Mouse (Mus musculus): Measurements from ENCODE around the gene Lamb3. TPM values are rescaled to one million over a fixed set of nuclear protein-coding genes. Genes with fewer than 3 reads are reported as not detected.

Gene Lamb3
- total and polyA plus RNA-seq, 3 experiments: 10.1 to 14.6 (median 12.3) TPM

GRCm38 (mm10) chr1:193201383-193201778, 6.1 kb upstream of the Lamb3 start, which contains the start of gene Traf3ip3 (continued):
- TF ChIP-seq MEF2A (IDR thresholded peaks at IDR 0.05; ENCODE audit: borderline replicate concordance, low read depth, low read length) (peak; percentile 69), NRF1 (IDR thresholded peaks at IDR 0.05; ENCODE audit: low read depth, low read length) (no peak), CHD2 (IDR thresholded peaks at IDR 0.05; ENCODE audit: low read length) (peak; percentile 63), MAFK (IDR thresholded peaks at IDR 0.05; ENCODE audit: insufficient replicate concordance, low read length) (no peak; the same call in 1 of the 2 replicates), KAT2A (IDR thresholded peaks at IDR 0.05; ENCODE audit: insufficient replicate concordance, low read length) (0 out of 2 replicates have a peak, but pooled peaks have one; percentile 49), UBTF (IDR thresholded peaks at IDR 0.05; ENCODE audit: low read depth, low read length) (peak; percentile 32; the same call in 1 of the 2 replicates), MXI1 (IDR thresholded peaks at IDR 0.05; ENCODE audit: low read depth, low read length) (peak; percentile 77), ETS1 (conservative IDR thresholded peaks at IDR 0.05; ENCODE audit: low read depth, low read length) (peak; percentile 54), TBP (conservative IDR thresholded peaks at IDR 0.05; ENCODE audit: low read depth, low read length) (peak; percentile 93)

GRCm38 (mm10) chr1:193203821-193204220, 3.7 kb upstream of the Lamb3 start:
- no peaks in the 10 kb centered on the region for H3K27me3 ChIP-seq (replicated peaks)
- dilution Hi-C loops (cut with MboI; ENCODE audit: extremely low pct_ligation_motif_present, extremely low pct_unique_long_range_greater_than_20kb, low sequenced_read_pairs): no loop called here
- H3K4me2 ChIP-seq (ENCODE audit: insufficient read depth, low read depth, poor library complexity, severe bottlenecking): no peak overlapping the region
- no peak for DNase-seq (ENCODE audit: extremely low read depth)
- peaks cover 9 to 22% of the 10 kb centered on the region in 2 experiments; a peak in 3 of 4 replicates for H3K4me1 ChIP-seq (ENCODE audit: control insufficient read depth in 1 of 2, insufficient read depth in 2 of 2)
- in situ Hi-C loops (cut with MboI; ENCODE audit: low pct_ligation_motif_present, low pct_unique_long_range_greater_than_20kb, low sequenced_read_pairs): loop anchor here (10.0 kb wide), 1 partner anchor 199 kb away; no protein-coding TSS in a partner anchor
- H3K4me3 ChIP-seq (replicated peaks in 1 of 3; ENCODE audit: low read depth in 2 of 3, low read length in 2 of 3, poor library complexity in 1 of 3): no peak overlapping the region
- TF ChIP-seq RCOR1 (conservative IDR thresholded peaks at IDR 0.05; ENCODE audit: low read depth, low read length): no peak
- no peak for TF ChIP-seq MYC (IDR thresholded peaks at IDR 0.05; ENCODE audit: low read depth, low read length)
- TF ChIP-seq ETS1 (conservative IDR thresholded peaks at IDR 0.05; ENCODE audit: low read depth, low read length): no peak
- TF ChIP-seq SMC3 (IDR thresholded peaks at IDR 0.05; ENCODE audit: low read depth, low read length): no peak
- TF ChIP-seq NELFE (IDR thresholded peaks at IDR 0.05; ENCODE audit: low read depth, low read length): no peak
- TF ChIP-seq HCFC1 (IDR thresholded peaks at IDR 0.05; ENCODE audit: low read depth, low read length): no peak
- H3K79me2 ChIP-seq (replicated peaks; ENCODE audit: control insufficient read depth, extremely low read depth, insufficient read depth, poor library complexity, severe bottlenecking): peaks cover 30% of the 10 kb centered on the region
- no peak overlapping the region for H3K9ac ChIP-seq (ENCODE audit: insufficient read depth, low read depth)
- peaks cover 5% of the 10 kb centered on the region for H3K9me3 ChIP-seq (replicated peaks; ENCODE audit: low read length)
- H3K27ac ChIP-seq (ENCODE audit: insufficient read depth, low read depth): no peak overlapping the region
- peaks cover 4 to 13% of the 10 kb centered on the region in 2 experiments for H3K36me3 ChIP-seq (replicated peaks in 1 of 2; ENCODE audit: control insufficient read depth in 1 of 2, insufficient read depth in 1 of 2, low read length in 1 of 2)

- Histone ChIP-seq H3K9me3 (replicated peaks; ENCODE audit: low read length) (peaks cover 5% of the 10 kb centered on the region), H3K79me2 (replicated peaks; ENCODE audit: control insufficient read depth, extremely low read depth, insufficient read depth, poor library complexity, severe bottlenecking) (peaks cover 15% of the 10 kb centered on the region), H3K27me3 (replicated peaks) (no peaks in the 10 kb centered on the region), H3K4me1 (ENCODE audit: control insufficient read depth in 1 of 2, insufficient read depth in 2 of 2) (peaks cover 12 to 21% of the 10 kb centered on the region in 2 experiments), H3K27ac (ENCODE audit: insufficient read depth, low read depth) (no peak overlapping the region), H3K36me3 (replicated peaks in 1 of 2; ENCODE audit: control insufficient read depth in 1 of 2, insufficient read depth in 1 of 2, low read length in 1 of 2) (peaks cover under 1 to 10% of the 10 kb centered on the region in 2 experiments), H3K4me2 (ENCODE audit: insufficient read depth, low read depth, poor library complexity, severe bottlenecking) (no peak overlapping the region), H3K4me3 (replicated peaks in 1 of 3; ENCODE audit: low read depth in 2 of 3, low read length in 2 of 3, poor library complexity in 1 of 3) (no peak overlapping the region), H3K9ac (ENCODE audit: insufficient read depth, low read depth) (no peak overlapping the region)
- dilution Hi-C loops (cut with MboI; ENCODE audit: extremely low pct_ligation_motif_present, extremely low pct_unique_long_range_greater_than_20kb, low sequenced_read_pairs): no loop called here
- in situ Hi-C loops (cut with MboI; ENCODE audit: low pct_ligation_motif_present, low pct_unique_long_range_greater_than_20kb, low sequenced_read_pairs): loop anchor here (5.0 to 10.0 kb wide), 3 partner anchors 47 to 201 kb away; no protein-coding TSS in a partner anchor
- no peak for DNase-seq (ENCODE audit: extremely low read depth)
- TF ChIP-seq HCFC1 (IDR thresholded peaks at IDR 0.05; ENCODE audit: low read depth, low read length) (no peak), ZNF384 (IDR thresholded peaks at IDR 0.05; ENCODE audit: low read depth, low read length) (no peak), USF1 (IDR thresholded peaks at IDR 0.05; ENCODE audit: low read depth, low read length) (no peak), POLR2A (IDR thresholded peaks at IDR 0.05; ENCODE audit: low read depth, low read length) (no peak), MAZ (IDR thresholded peaks at IDR 0.05; ENCODE audit: low read depth, low read length) (no peak), POLR2AphosphoS2 (IDR thresholded peaks at IDR 0.05; ENCODE audit: low read depth, low read length) (no peak), BHLHE40 (IDR thresholded peaks at IDR 0.05; ENCODE audit: low read depth, low read length) (no peak), TBP (conservative IDR thresholded peaks at IDR 0.05; ENCODE audit: low read depth, low read length) (no peak), NRF1 (IDR thresholded peaks at IDR 0.05; ENCODE audit: low read depth, low read length) (no peak), ZMIZ1 (IDR thresholded peaks at IDR 0.05; ENCODE audit: low read depth, low read length) (no peak), CHD2 (IDR thresholded peaks at IDR 0.05; ENCODE audit: low read length) (no peak), RCOR1 (conservative IDR thresholded peaks at IDR 0.05; ENCODE audit: low read depth, low read length) (no peak), ELF1 (IDR thresholded peaks at IDR 0.05; ENCODE audit: low read depth, low read length) (no peak), ZC3H11A (IDR thresholded peaks at IDR 0.05; ENCODE audit: low read depth, low read length) (no peak), PAX5 (IDR thresholded peaks at IDR 0.05; ENCODE audit: low read length) (no peak)
Measured at GRCm38 (mm10) chr1:193205431-193205830, 2.1 kb upstream of the Lamb3 start.

All from CH12.LX (cell line).